Mouse (Mus musculus) R1 (cell line): ENCODE data around the gene Tenm3.

Source experiments
- DNase-seq: peaks from one replicate; pipeline ENCODE4 v3.0.0-alpha.2; 2018; ENCODE audit warnings: low read depth, low spot score

The Tenm3 gene

GRCm38 (mm10) chr8:48522536-48523123 is 321.1 kb downstream of the Tenm3 start:
- no peak for DNase-seq

GRCm38 (mm10) chr8:48522004-48522403 is 321.7 kb downstream of the Tenm3 start:
- DNase-seq = no peak

- no peak for DNase-seq
Observed at GRCm38 (mm10) chr8:48517431-48517830, 326.3 kb downstream of the Tenm3 start.

- DNase-seq = no peak
Observed at GRCm38 (mm10) chr8:48514230-48514629, 329.5 kb downstream of the Tenm3 start.

GRCm38 (mm10) chr8:48513801-48514200 is 329.9 kb downstream of the Tenm3 start:
- no peak for DNase-seq

- DNase-seq = no peak
Observed at GRCm38 (mm10) chr8:48511546-48511945, 332.2 kb downstream of the Tenm3 start.

GRCm38 (mm10) chr8:48511137-48511536 is 332.6 kb downstream of the Tenm3 start:
- DNase-seq = no peak

- peak; percentile 16 for DNase-seq
Observed at GRCm38 (mm10) chr8:48508641-48509599, 334.8 kb downstream of the Tenm3 start.

GRCm38 (mm10) chr8:48507719-48508501 is 335.8 kb downstream of the Tenm3 start:
- DNase-seq = no peak

- peak; percentile 22 for DNase-seq
Observed at GRCm38 (mm10) chr8:48492491-48492890, 351.3 kb downstream of the Tenm3 start.

GRCm38 (mm10) chr8:48490635-48491165 is 353.1 kb downstream of the Tenm3 start:
- no peak for DNase-seq

GRCm38 (mm10) chr8:48489936-48490634 is 353.7 kb downstream of the Tenm3 start:
- DNase-seq = peak; percentile 29

- DNase-seq = no peak
Observed at GRCm38 (mm10) chr8:48489417-48489816, 354.3 kb downstream of the Tenm3 start.

GRCm38 (mm10) chr8:48488809-48489208 is 354.9 kb downstream of the Tenm3 start:
- no peak for DNase-seq

GRCm38 (mm10) chr8:48484143-48484542 is 359.6 kb downstream of the Tenm3 start:
- DNase-seq = peak; percentile 28

GRCm38 (mm10) chr8:48481709-48482671 is 361.8 kb downstream of the Tenm3 start:
- DNase-seq = peak; percentile 49

GRCm38 (mm10) chr8:48477371-48477935 is 366.3 kb downstream of the Tenm3 start:
- DNase-seq = peak; percentile 27

GRCm38 (mm10) chr8:48476896-48477295 is 366.9 kb downstream of the Tenm3 start:
- DNase-seq = no peak

GRCm38 (mm10) chr8:48467633-48468032 is 376.1 kb downstream of the Tenm3 start:
- DNase-seq = no peak

- peak; percentile 37 for DNase-seq
Observed at GRCm38 (mm10) chr8:48458373-48458772, 385.4 kb downstream of the Tenm3 start.
